Mouse (Mus musculus): ENCODE data around the gene Tmem234. TPM values are rescaled to one million over a fixed set of nuclear protein-coding genes. Genes with fewer than 3 reads are reported as not detected.

Gene Tmem234
- polyA plus RNA-seq, 1 experiment from 2014 or later: 181 TPM

DNA sequence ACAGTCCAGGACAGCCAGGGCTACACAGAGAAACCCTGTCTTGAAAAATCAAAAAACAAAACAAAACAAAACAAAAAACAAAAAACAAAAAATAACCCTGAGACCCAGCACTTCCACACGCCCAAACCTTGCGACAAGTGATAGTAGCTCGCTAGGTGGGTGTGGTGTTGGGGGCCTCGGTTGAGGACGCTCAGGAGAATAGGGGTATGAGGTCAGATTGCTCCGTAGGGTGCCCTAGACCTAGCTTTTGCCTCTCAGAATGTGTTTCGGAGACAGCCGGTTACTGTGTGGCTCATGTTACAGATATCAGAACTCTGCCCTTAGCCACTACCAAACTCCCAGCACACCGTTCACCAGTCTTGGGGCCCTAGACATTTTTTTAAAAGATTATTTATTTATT, 14.7 kb upstream of the Tmem234 start:
- no peak overlapping the region for H3K4me3 ChIP-seq (replicated peaks; ENCODE audit: low read depth, low read length)
- H3K4me2 ChIP-seq (ENCODE audit: low read length): no peak overlapping the region
- H3K27ac ChIP-seq (replicated peaks; ENCODE audit: low read depth, low read length): no peak overlapping the region
- peaks cover 7% of the 10 kb centered on the region; the same call in 1 of the 2 replicates for H3K4me1 ChIP-seq (ENCODE audit: control insufficient read depth, insufficient read depth, low read length)
- H3K36me3 ChIP-seq (ENCODE audit: control insufficient read depth, insufficient read depth, low read length): peaks cover 7% of the 10 kb centered on the region
- H3K27me3 ChIP-seq (ENCODE audit: control insufficient read depth, insufficient read depth, low read length): no peaks in the 10 kb centered on the region
- H3K9me3 ChIP-seq (ENCODE audit: control insufficient read depth, low read length): no peaks in the 10 kb centered on the region
- DNase-seq (no peak), ATAC-seq (ENCODE audit: low FRiP score, low TSS enrichment) (no peak)
- H3K9ac ChIP-seq (replicated peaks; ENCODE audit: low read length): no peak overlapping the region
- 82% methylated on average over 9 of the region's 9 CpGs for WGBS

DNA sequence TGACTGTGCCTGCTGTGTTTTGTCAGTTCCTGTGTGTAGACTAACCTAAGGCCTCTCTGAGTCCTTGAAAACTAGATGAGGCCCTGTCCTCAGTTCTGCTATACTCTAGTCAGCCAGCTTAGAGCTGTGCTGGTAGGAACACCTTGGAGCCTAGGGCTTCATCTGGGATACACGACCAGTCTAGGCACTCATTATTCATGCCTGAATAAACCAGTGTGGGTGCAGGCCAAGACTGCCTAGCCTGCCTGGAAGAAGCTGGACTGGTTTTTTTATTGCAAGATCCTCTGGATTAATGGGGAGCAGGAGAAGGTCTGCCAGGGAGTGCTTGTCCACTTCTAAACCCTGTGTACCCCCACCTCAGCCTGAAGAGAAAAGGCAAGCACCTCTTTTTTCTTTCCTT, 13.5 kb upstream of the Tmem234 start:
- H3K36me3 ChIP-seq (ENCODE audit: control insufficient read depth, insufficient read depth, low read length): peaks cover 19% of the 10 kb centered on the region
- H3K4me2 ChIP-seq (ENCODE audit: low read length): no peak overlapping the region
- H3K4me1 ChIP-seq (ENCODE audit: control insufficient read depth, insufficient read depth, low read length): peaks cover 7% of the 10 kb centered on the region; the same call in 1 of the 2 replicates
- H3K9me3 ChIP-seq (ENCODE audit: control insufficient read depth, low read length): no peaks in the 10 kb centered on the region
- DNase-seq (no peak), ATAC-seq (ENCODE audit: low FRiP score, low TSS enrichment) (no peak)
- no peaks in the 10 kb centered on the region for H3K27me3 ChIP-seq (ENCODE audit: control insufficient read depth, insufficient read depth, low read length)
- WGBS: 31% methylated on average over 1 of the region's 1 CpGs
- no peak overlapping the region for H3K9ac ChIP-seq (replicated peaks; ENCODE audit: low read length)
- no peak overlapping the region for H3K4me3 ChIP-seq (replicated peaks; ENCODE audit: low read depth, low read length)
- no peak overlapping the region for H3K27ac ChIP-seq (replicated peaks; ENCODE audit: low read depth, low read length)

DNA sequence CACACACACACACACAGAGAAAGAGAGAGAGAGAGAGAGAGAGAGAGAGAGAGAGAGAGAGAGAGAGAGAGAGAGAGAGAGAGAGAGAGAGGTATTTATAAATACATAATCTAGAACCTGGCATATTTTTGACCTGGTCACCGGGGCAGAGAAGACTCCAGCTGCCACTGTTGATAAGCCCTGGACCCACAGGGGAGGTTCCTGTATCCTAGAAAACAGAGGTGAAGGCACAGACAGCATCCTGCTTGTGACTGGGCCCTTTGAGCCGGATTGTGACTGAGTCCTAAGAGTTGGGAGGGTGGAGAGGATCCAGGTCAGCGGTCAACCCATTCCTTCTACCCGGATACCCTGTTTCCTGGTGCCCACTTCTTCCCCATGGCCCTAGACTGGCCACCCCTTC, 11.6 kb upstream of the Tmem234 start:
- no peaks in the 10 kb centered on the region for H3K9me3 ChIP-seq (ENCODE audit: control insufficient read depth, low read length)
- ATAC-seq (ENCODE audit: low FRiP score, low TSS enrichment) (no peak), DNase-seq (no peak)
- peaks cover 38% of the 10 kb centered on the region for H3K36me3 ChIP-seq (ENCODE audit: control insufficient read depth, insufficient read depth, low read length)
- no peak overlapping the region for H3K27ac ChIP-seq (replicated peaks; ENCODE audit: low read depth, low read length)
- WGBS: 84% methylated on average over 4 of the region's 4 CpGs
- H3K4me2 ChIP-seq (ENCODE audit: low read length): no peak overlapping the region
- peaks cover 7% of the 10 kb centered on the region; the same call in 1 of the 2 replicates for H3K4me1 ChIP-seq (ENCODE audit: control insufficient read depth, insufficient read depth, low read length)
- H3K4me3 ChIP-seq (replicated peaks; ENCODE audit: low read depth, low read length): no peak overlapping the region
- H3K27me3 ChIP-seq (ENCODE audit: control insufficient read depth, insufficient read depth, low read length): no peaks in the 10 kb centered on the region
- no peak overlapping the region for H3K9ac ChIP-seq (replicated peaks; ENCODE audit: low read length)

DNA sequence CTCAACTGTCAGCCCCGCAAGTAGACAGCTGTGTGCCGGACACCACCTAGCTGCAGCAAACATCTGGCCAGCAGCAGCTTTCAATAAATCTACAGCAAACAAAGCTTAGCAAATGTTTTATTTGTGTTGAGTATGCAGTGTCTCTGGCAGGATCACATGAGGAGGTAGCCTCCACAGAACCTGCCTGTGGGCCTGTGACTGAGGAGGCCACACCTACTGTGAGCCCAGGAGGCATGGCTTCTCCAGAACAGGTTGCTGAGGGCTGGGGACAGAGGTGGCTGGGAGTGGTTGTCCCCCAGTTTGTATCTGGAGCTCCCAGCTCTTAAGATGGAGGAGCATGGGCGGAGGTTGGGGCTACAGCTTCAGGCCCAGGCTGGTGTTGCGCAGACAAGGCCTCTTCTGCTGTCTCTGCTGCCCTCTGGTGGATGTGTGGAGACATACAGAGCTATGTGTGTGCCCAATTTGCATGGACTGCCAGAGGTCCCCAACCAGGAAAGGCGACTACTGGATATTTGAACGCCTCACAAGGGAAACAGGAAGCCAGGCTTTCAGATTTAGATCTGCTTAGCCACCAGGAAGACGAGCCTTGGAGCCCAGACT, 8.1 kb downstream of the Tmem234 start:
- H3K4me3 ChIP-seq (replicated peaks; ENCODE audit: low read depth, low read length): no peak overlapping the region
- ATAC-seq (ENCODE audit: low FRiP score, low TSS enrichment) (peak; percentile 81; the same call in 1 of the 2 replicates), DNase-seq (peak; percentile 93)
- H3K9ac ChIP-seq (replicated peaks; ENCODE audit: low read length): no peak overlapping the region
- WGBS: 34% methylated on average over 7 of the region's 7 CpGs
- H3K4me2 ChIP-seq (ENCODE audit: low read length): no peak overlapping the region
- H3K36me3 ChIP-seq (ENCODE audit: control insufficient read depth, insufficient read depth, low read length): peaks cover 52% of the 10 kb centered on the region
- H3K4me1 ChIP-seq (ENCODE audit: control insufficient read depth, insufficient read depth, low read length): no peaks in the 10 kb centered on the region
- peak overlapping the region; percentile 67 for H3K27ac ChIP-seq (replicated peaks; ENCODE audit: low read depth, low read length)
- H3K27me3 ChIP-seq (ENCODE audit: control insufficient read depth, insufficient read depth, low read length): no peaks in the 10 kb centered on the region
- no peaks in the 10 kb centered on the region for H3K9me3 ChIP-seq (ENCODE audit: control insufficient read depth, low read length)

DNA sequence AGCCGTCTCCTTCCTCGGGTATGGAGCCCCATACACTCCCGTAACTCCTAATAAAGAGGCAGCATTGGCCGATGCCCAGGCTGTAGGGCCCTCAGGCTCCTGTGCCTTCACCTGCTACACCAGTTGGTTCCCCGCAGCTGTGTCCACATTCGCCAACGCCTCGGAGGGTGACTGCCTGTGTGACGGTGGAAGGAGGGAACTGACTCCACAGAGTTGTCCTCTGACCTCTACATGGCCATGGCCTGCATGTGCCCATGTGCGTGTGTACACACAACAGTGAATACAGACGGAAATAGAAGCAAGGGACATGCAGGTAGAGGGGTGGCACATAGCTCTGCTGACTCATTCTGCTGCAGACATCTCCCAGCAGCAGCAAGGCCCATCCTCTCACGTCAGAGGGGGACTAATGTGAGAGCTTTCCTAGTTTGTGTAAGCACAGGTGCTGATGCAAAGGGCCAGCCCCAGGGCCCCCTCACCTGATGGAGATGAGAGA, 8.7 kb downstream of the Tmem234 start:
- Histone ChIP-seq H3K36me3 (ENCODE audit: control insufficient read depth, insufficient read depth, low read length) (peaks cover 45% of the 10 kb centered on the region), H3K4me1 (ENCODE audit: control insufficient read depth, insufficient read depth, low read length) (no peaks in the 10 kb centered on the region), H3K9ac (replicated peaks; ENCODE audit: low read length) (no peak overlapping the region), H3K4me3 (replicated peaks; ENCODE audit: low read depth, low read length) (no peak overlapping the region), H3K4me2 (ENCODE audit: low read length) (no peak overlapping the region), H3K9me3 (ENCODE audit: control insufficient read depth, low read length) (no peaks in the 10 kb centered on the region), H3K27ac (replicated peaks; ENCODE audit: low read depth, low read length) (no peak overlapping the region), H3K27me3 (ENCODE audit: control insufficient read depth, insufficient read depth, low read length) (no peaks in the 10 kb centered on the region)
- DNase-seq (no peak), ATAC-seq (ENCODE audit: low FRiP score, low TSS enrichment) (no peak; the same call in 1 of the 2 replicates)
- WGBS: 84% methylated on average over 12 of the region's 12 CpGs

DNA sequence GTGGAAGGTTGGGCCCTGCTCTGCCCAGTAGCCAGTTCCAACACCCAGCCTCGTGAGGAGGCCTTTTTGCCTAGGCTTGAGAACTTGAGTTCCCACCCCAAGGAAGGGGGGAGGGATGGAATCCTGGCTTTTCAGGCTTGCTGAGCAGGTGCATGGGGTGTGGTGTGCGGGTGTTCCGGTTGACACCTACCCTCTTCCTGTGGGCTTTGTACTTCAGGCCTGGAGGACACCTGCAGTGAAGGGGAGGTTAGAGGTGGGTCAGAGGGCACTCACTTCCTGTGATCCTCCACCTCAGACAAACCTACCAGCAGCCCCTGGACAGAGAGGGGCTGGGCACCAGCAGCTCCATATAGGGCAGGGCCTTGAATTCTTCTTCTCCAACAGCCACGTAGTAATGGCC, 9.6 kb downstream of the Tmem234 start:
- Histone ChIP-seq H3K4me1 (ENCODE audit: control insufficient read depth, insufficient read depth, low read length) (no peaks in the 10 kb centered on the region), H3K9ac (replicated peaks; ENCODE audit: low read length) (no peak overlapping the region), H3K27me3 (ENCODE audit: control insufficient read depth, insufficient read depth, low read length) (no peaks in the 10 kb centered on the region), H3K4me3 (replicated peaks; ENCODE audit: low read depth, low read length) (no peak overlapping the region), H3K4me2 (ENCODE audit: low read length) (no peak overlapping the region), H3K36me3 (ENCODE audit: control insufficient read depth, insufficient read depth, low read length) (peaks cover 38% of the 10 kb centered on the region), H3K27ac (replicated peaks; ENCODE audit: low read depth, low read length) (no peak overlapping the region), H3K9me3 (ENCODE audit: control insufficient read depth, low read length) (no peaks in the 10 kb centered on the region)
- 87% methylated on average over 4 of the region's 4 CpGs for WGBS
- ATAC-seq (ENCODE audit: low FRiP score, low TSS enrichment) (no peak), DNase-seq (no peak)

DNA sequence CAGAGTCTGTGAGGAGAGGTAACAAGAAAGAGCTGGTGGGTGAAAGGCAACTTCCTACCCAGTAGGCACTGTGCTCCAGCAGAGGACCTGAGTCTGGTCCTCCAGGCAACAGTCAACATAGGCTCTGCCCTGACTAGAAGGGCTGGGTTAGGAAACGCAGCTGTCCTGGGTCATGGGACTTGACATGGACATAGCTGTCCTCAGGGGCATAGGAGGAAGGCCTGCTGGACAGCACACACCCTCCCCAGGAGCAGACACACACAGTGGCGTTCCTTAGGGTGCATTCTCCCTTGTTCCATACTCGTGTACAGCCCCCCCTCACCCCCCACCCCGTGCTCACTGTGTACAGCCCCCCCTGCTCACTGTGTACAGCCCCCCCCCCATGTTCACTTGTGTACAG, 10.0 kb downstream of the Tmem234 start:
- Histone ChIP-seq H3K4me2 (ENCODE audit: low read length) (no peak overlapping the region), H3K4me1 (ENCODE audit: control insufficient read depth, insufficient read depth, low read length) (no peaks in the 10 kb centered on the region), H3K9me3 (ENCODE audit: control insufficient read depth, low read length) (no peaks in the 10 kb centered on the region), H3K9ac (replicated peaks; ENCODE audit: low read length) (no peak overlapping the region), H3K36me3 (ENCODE audit: control insufficient read depth, insufficient read depth, low read length) (peaks cover 35% of the 10 kb centered on the region), H3K27ac (replicated peaks; ENCODE audit: low read depth, low read length) (no peak overlapping the region), H3K4me3 (replicated peaks; ENCODE audit: low read depth, low read length) (no peak overlapping the region), H3K27me3 (ENCODE audit: control insufficient read depth, insufficient read depth, low read length) (no peaks in the 10 kb centered on the region)
- ATAC-seq (ENCODE audit: low FRiP score, low TSS enrichment) (no peak), DNase-seq (no peak)
- WGBS: 80% methylated on average over 4 of the region's 4 CpGs

DNA sequence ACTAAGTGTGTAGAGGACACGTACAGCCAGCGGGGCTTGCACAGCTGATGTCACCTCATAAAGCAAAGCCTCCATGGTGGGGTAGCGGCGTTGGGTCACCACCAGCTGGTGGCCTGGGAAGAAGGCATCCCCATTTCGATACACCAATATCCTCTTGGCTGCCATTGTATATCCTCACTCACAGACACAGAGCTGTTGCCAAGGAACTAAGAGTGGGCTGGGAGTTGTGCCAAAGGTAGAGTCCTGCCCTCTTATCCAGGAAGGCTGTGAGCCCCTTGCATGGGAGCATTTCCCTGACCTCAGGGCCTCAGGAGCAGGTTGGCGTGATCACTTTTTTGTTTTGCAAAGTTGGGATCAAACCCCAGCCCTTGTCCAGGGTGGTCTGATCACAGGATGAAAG, 13.6 kb downstream of the Tmem234 start, which contains the start of gene Dcdc2b:
TSS of gene Dcdc2b (minus strand) at position 165 of the 400 bp plus-strand sequence.
- H3K9ac ChIP-seq (replicated peaks; ENCODE audit: low read length): no peak within 1 kb of the TSS
- WGBS: 87% methylated on average over 6 of the region's 6 CpGs
- DNase-seq: peak; percentile 30
- H3K27me3 ChIP-seq (ENCODE audit: control insufficient read depth, insufficient read depth, low read length): no peaks in the 10 kb centered on the region
- no peak within 1 kb of the TSS for H3K4me2 ChIP-seq (ENCODE audit: low read length)
- H3K4me1 ChIP-seq (ENCODE audit: control insufficient read depth, insufficient read depth, low read length): peaks cover 8% of the 10 kb centered on the region
- peaks cover 25% of the 10 kb centered on the region for H3K36me3 ChIP-seq (ENCODE audit: control insufficient read depth, insufficient read depth, low read length)
- no peaks in the 10 kb centered on the region for H3K9me3 ChIP-seq (ENCODE audit: control insufficient read depth, low read length)
- no peak within 1 kb of the TSS for H3K4me3 ChIP-seq (replicated peaks; ENCODE audit: low read depth, low read length)
- no peak within 1 kb of the TSS for H3K27ac ChIP-seq (replicated peaks; ENCODE audit: low read depth, low read length)
- ATAC-seq (ENCODE audit: low FRiP score, low TSS enrichment): no peak

DNA sequence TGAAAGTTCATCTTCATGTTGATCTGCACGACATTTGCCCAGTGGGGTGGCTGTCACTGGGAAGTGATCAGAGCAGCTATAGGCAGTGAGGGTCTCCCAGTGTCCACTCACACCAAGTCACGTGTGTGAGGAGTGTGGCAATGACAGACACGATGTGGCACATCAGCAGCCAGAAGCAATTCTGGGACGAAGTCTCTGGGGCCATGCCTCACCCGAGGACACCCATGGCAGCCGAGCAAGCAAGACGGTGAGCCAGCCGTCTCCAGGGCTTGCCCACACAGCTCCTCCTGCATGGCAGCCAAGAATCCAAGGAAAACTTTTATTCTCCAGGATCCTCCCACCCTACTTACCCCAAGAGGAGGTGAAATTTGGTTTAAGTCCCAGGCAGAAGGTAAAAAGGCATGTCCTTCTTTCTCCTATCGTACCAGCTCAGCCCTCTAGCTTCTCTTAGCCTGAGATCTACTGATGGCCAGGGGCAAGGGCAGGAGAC, 15.4 kb downstream of the Tmem234 start:
- no peak overlapping the region for H3K9ac ChIP-seq (replicated peaks; ENCODE audit: low read length)
- ATAC-seq (ENCODE audit: low FRiP score, low TSS enrichment): no peak
- WGBS: 88% methylated on average over 9 of the region's 9 CpGs

More for the DNA sequence above, 15.4 kb downstream of the Tmem234 start:
- no peak overlapping the region for H3K4me3 ChIP-seq (replicated peaks; ENCODE audit: low read depth, low read length)
- peaks cover 8% of the 10 kb centered on the region for H3K4me1 ChIP-seq (ENCODE audit: control insufficient read depth, insufficient read depth, low read length)
- DNase-seq: no peak
- H3K4me2 ChIP-seq (ENCODE audit: low read length): no peak overlapping the region
- H3K36me3 ChIP-seq (ENCODE audit: control insufficient read depth, insufficient read depth, low read length): peaks cover 14% of the 10 kb centered on the region; the same call in 1 of the 2 replicates
- H3K9me3 ChIP-seq (ENCODE audit: control insufficient read depth, low read length): no peaks in the 10 kb centered on the region
- no peaks in the 10 kb centered on the region for H3K27me3 ChIP-seq (ENCODE audit: control insufficient read depth, insufficient read depth, low read length)
- H3K27ac ChIP-seq (replicated peaks; ENCODE audit: low read depth, low read length): no peak overlapping the region

Measured in midbrain, embryonic 14.5 days (tissue).